Mouse (Mus musculus): Measurements from ENCODE around the gene Suco. TPM values are rescaled to one million over a fixed set of nuclear protein-coding genes. Genes with fewer than 3 reads are reported as not detected.

Gene Suco
- polyA plus RNA-seq, 1 experiment from 2014 or later = 32.3 TPM

DNA sequence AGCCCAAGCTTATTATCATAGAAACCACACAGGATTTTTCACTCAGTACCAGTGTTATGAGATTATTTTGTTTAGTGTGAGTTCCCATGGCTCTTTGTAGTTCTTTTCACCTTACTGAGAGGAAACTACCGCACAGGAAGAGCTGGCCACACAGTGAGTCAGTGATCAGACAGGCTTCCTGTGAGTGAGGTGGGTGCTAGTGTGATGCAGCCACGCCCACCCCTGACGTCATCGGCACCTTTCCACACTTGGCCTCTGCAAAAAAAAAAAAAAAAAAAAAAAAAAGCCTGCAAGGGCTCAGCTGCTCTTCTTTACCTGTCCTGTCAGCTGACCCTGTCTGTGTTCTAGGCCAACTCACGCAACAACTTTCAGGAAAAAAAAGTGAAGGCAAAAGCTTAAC is 109.8 kb downstream of the Suco start:
- Histone ChIP-seq H3K9ac (no peak overlapping the region), H3K4me3 (replicated peaks) (no peak overlapping the region), H3K36me3 (replicated peaks) (no peaks in the 10 kb centered on the region), H3K27ac (no peak overlapping the region), H3K9me3 (no peaks in the 10 kb centered on the region), H3K4me1 (no peaks in the 10 kb centered on the region), H3K4me2 (no peak overlapping the region), H3K27me3 (no peaks in the 10 kb centered on the region)
- no peak for ATAC-seq (ENCODE audit: low FRiP score)
- 56% methylated on average over 5 of the region's 5 CpGs for WGBS

Other genes with a start within 250 kb of the Suco start
- gene Fasl, start 88.2 kb downstream of the Suco start, polyA plus RNA-seq (2016; fragmentation: Nextera tagmentation; extraction: Ambion mirVana) = not detected in 2 replicates
- 29.1 and 29.4 TPM in 2 replicates for gene Pigc, start 92.5 kb upstream of the Suco start, polyA plus RNA-seq (2016; fragmentation: Nextera tagmentation; extraction: Ambion mirVana)
- gene 4930558K02Rik, start 103.0 kb upstream of the Suco start, polyA plus RNA-seq (2016; fragmentation: Nextera tagmentation; extraction: Ambion mirVana) = not detected in 2 replicates